Comparison of ENCODE assay signal across 8 mouse cellular contexts in the genomic region with DNA sequence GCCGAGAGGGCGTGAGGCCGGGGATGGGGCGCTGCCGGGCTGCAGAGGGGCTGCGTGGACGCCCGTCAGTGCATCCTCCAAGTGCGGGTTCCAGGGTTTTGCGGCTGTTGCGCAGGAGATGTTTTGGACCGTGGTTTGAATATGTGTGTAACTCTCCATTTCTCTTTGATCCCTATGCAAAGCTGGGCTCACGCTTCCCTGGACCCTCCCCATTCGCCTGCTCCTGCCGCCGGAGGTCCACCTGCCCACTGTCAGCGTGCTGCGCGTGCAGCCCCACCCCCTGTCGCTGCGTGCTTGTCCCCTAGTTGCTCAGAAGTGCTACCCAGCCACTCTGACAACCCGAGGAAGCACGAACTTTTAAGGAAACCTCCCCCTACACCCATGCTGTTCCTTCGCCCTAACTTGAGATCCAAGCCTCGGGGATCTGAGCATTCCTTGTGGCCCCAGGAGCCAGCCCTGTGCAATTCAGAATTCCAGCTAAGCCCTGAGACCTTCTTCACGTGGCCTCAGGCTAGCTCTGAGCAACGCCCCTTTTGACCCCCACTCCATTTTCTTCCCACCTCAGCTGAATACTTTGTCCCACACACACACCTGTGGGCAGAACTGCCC. TPM values are rescaled to one million over a fixed set of nuclear protein-coding genes. Genes with fewer than 3 reads are reported as not detected.
DNase-seq lines count a peak whose midpoint lies in the region; ATAC-seq and TF ChIP-seq lines count a peak whose summit lies in the region.

No protein-coding gene starts in this region.

- H3K4me1 ChIP-seq in liver, adult 2 months (ENCODE audit: control insufficient read depth, insufficient read depth, low read length): peaks cover 35% of the 10 kb centered on the region
- peaks cover 32% of the 10 kb centered on the region for H3K4me1 ChIP-seq in embryonic facial prominence, embryonic 13.5 days
- H3K4me1 ChIP-seq in intestine, embryonic 14.5 days (replicated peaks; ENCODE audit: control insufficient read depth, insufficient read depth, low read length): peaks cover 16% of the 10 kb centered on the region; the same call in 1 of the 2 replicates
- H3K4me1 ChIP-seq in neural tube, embryonic 13.5 days (replicated peaks): peaks cover 28% of the 10 kb centered on the region

- 0 out of 2 replicates have a peak, but pooled peaks have one; percentile 1 for ATAC-seq in embryonic facial prominence, embryonic 13.5 days (ENCODE audit: insufficient number of reproducible peaks, insufficient read depth, low FRiP score, low TSS enrichment, low read depth)
- ATAC-seq in intestine, embryonic 14.5 days (replicated peaks; ENCODE audit: low FRiP score, low TSS enrichment, low read depth): 0 out of 2 replicates have a peak, but pooled peaks have one; percentile 2
- peak; percentile 30 for ATAC-seq in neural tube, embryonic 13.5 days (ENCODE audit: low read depth)
- no peak for ATAC-seq in megakaryocyte progenitor cell, adult 5-6 weeks (replicated peaks; ENCODE audit: poor library complexity)
- ATAC-seq in CD4-positive, CD25-positive, alpha-beta regulatory T cell, adult 4 months: no peak

- peaks cover 18% of the 10 kb centered on the region; the same call in 1 of the 2 replicates for H3K79me2 ChIP-seq in liver, adult 2 months (ENCODE audit: control insufficient read depth, insufficient read depth, low read length)

- H3K9me3 ChIP-seq in embryonic facial prominence, embryonic 13.5 days: no peaks in the 10 kb centered on the region
- no peaks in the 10 kb centered on the region for H3K9me3 ChIP-seq in intestine, embryonic 14.5 days (ENCODE audit: control insufficient read depth, low read length)
- no peaks in the 10 kb centered on the region for H3K9me3 ChIP-seq in neural tube, embryonic 13.5 days

- H3K4me2 ChIP-seq in embryonic facial prominence, embryonic 13.5 days: peak overlapping the region; percentile 98
- H3K4me2 ChIP-seq in intestine, embryonic 14.5 days (ENCODE audit: low read length): peak overlapping the region; percentile 97
- peak overlapping the region; percentile 87 for H3K4me2 ChIP-seq in neural tube, embryonic 13.5 days

- H3K27me3 ChIP-seq in liver, adult 2 months (ENCODE audit: control insufficient read depth, insufficient read depth, low read length): no peaks in the 10 kb centered on the region
- peaks cover 46% of the 10 kb centered on the region for H3K27me3 ChIP-seq in embryonic facial prominence, embryonic 13.5 days
- peaks cover 10% of the 10 kb centered on the region for H3K27me3 ChIP-seq in intestine, embryonic 14.5 days (replicated peaks; ENCODE audit: control insufficient read depth, insufficient read depth, low read length)
- H3K27me3 ChIP-seq in neural tube, embryonic 13.5 days: peaks cover 33% of the 10 kb centered on the region

- peak; percentile 42 for DNase-seq in liver, adult 2 months (ENCODE audit: extremely low read depth, low read depth, low spot score)
- DNase-seq in liver: no peak
- peak; percentile 68 for DNase-seq in intestine, embryonic 14.5 days (ENCODE audit: low spot score)
- DNase-seq in urinary bladder, postnatal 25 days (ENCODE audit: low spot score): no peak

- TF ChIP-seq POLR2A in liver, adult 2 months (IDR thresholded peaks at IDR 0.05; ENCODE audit: extremely low read depth, insufficient read depth, low read length): no peak

- H3K27ac ChIP-seq in liver, adult 2 months (replicated peaks; ENCODE audit: insufficient read depth, low read depth, low read length): peak overlapping the region; percentile 95
- H3K27ac ChIP-seq in embryonic facial prominence, embryonic 13.5 days: no peak overlapping the region
- no peak overlapping the region for H3K27ac ChIP-seq in intestine, embryonic 14.5 days (ENCODE audit: low read depth)
- peak overlapping the region; percentile 3; the same call in 1 of the 2 replicates for H3K27ac ChIP-seq in neural tube, embryonic 13.5 days (replicated peaks)

- H3K4me3 ChIP-seq in liver, adult 2 months (ENCODE audit: insufficient read depth, low read depth, low read length): peak overlapping the region; percentile 87
- peak overlapping the region; percentile 61 for H3K4me3 ChIP-seq in embryonic facial prominence, embryonic 13.5 days
- H3K4me3 ChIP-seq in intestine, embryonic 14.5 days (ENCODE audit: low read depth, low read length): peak overlapping the region; percentile 64
- H3K4me3 ChIP-seq in neural tube, embryonic 13.5 days: peak overlapping the region; percentile 60

- peak overlapping the region; percentile 98 for H3K9ac ChIP-seq in liver, adult 2 months (ENCODE audit: low read depth, low read length)
- peak overlapping the region; percentile 74 for H3K9ac ChIP-seq in embryonic facial prominence, embryonic 13.5 days
- H3K9ac ChIP-seq in intestine, embryonic 14.5 days (ENCODE audit: low read length): peak overlapping the region; percentile 45
- peak overlapping the region; percentile 73 for H3K9ac ChIP-seq in neural tube, embryonic 13.5 days

- TF ChIP-seq CTCF in liver, adult 2 months (IDR thresholded peaks at IDR 0.05; ENCODE audit: low read depth, low read length): no peak

- H3K36me3 ChIP-seq in liver, adult 2 months (ENCODE audit: control insufficient read depth, insufficient read depth, low read length): peaks cover 4% of the 10 kb centered on the region; the same call in 1 of the 2 replicates
- no peaks in the 10 kb centered on the region for H3K36me3 ChIP-seq in embryonic facial prominence, embryonic 13.5 days
- H3K36me3 ChIP-seq in intestine, embryonic 14.5 days (ENCODE audit: control insufficient read depth, insufficient read depth, low read length): no peaks in the 10 kb centered on the region
- H3K36me3 ChIP-seq in neural tube, embryonic 13.5 days: no peaks in the 10 kb centered on the region

- 3% methylated on average over 27 of the region's 27 CpGs for WGBS in liver, adult 2 months
- WGBS in embryonic facial prominence, embryonic 13.5 days: 3% methylated on average over 27 of the region's 27 CpGs
- WGBS in intestine, embryonic 14.5 days: 3% methylated on average over 27 of the region's 27 CpGs
- 2% methylated on average over 27 of the region's 27 CpGs for WGBS in neural tube, embryonic 13.5 days

RNA-seq across cellular contexts. Expression of a gene that starts 0.8 kb away (rescaled TPM):
- 361 and 389 TPM in 2 replicates for total RNA-seq in liver, adult 2 months (2014; rRNA removed)
- 249 and 278 TPM in 2 replicates for polyA plus RNA-seq in liver, adult 2 months (2012; rRNA removed)
- 2.8 and 3.2 TPM in 2 replicates for polyA plus RNA-seq in embryonic facial prominence, embryonic 13.5 days (2015; fragmentation: Nextera tagmentation; extraction: Ambion mirVana)
- 3.7 and 4.6 TPM in 2 replicates for polyA plus RNA-seq in intestine, embryonic 14.5 days (2014; fragmentation: Nextera tagmentation; extraction: Ambion mirVana)
- polyA plus RNA-seq in neural tube, embryonic 13.5 days (2015; fragmentation: Nextera tagmentation; extraction: Ambion mirVana): 10.1 and 10.2 TPM in 2 replicates
- total RNA-seq in megakaryocyte progenitor cell, adult 5-6 weeks (2015): not detected in 2 replicates
- not detected in 2 replicates for total RNA-seq in megakaryocyte progenitor cell, adult 5-6 weeks (2017)
- polyA plus RNA-seq in CD4-positive, CD25-positive, alpha-beta regulatory T cell, adult 4 months (2017; shearing (Covaris generic)): not detected

RNA-seq across cellular contexts. Expression of a gene that starts 13.8 kb away (rescaled TPM):
- total RNA-seq in liver, adult 2 months (2014; rRNA removed): not detected in 2 replicates
- 0.18 and 7.6 TPM in 2 replicates for polyA plus RNA-seq in liver, adult 2 months (2012; rRNA removed)
- polyA plus RNA-seq in embryonic facial prominence, embryonic 13.5 days (2015; fragmentation: Nextera tagmentation; extraction: Ambion mirVana): 0.25 TPM in 1 of 2 replicates, not detected in the other
- polyA plus RNA-seq in intestine, embryonic 14.5 days (2014; fragmentation: Nextera tagmentation; extraction: Ambion mirVana): 0.51 and 1.4 TPM in 2 replicates
- 0.20 and 0.37 TPM in 2 replicates for polyA plus RNA-seq in neural tube, embryonic 13.5 days (2015; fragmentation: Nextera tagmentation; extraction: Ambion mirVana)
- total RNA-seq in megakaryocyte progenitor cell, adult 5-6 weeks (2015): not detected in 2 replicates
- total RNA-seq in megakaryocyte progenitor cell, adult 5-6 weeks (2017): not detected in 2 replicates
- polyA plus RNA-seq in CD4-positive, CD25-positive, alpha-beta regulatory T cell, adult 4 months (2017; shearing (Covaris generic)): not detected

RNA-seq across cellular contexts. Expression of a gene that starts 42.5 kb away (rescaled TPM):
- total RNA-seq in liver, adult 2 months (2014; rRNA removed): not detected in 2 replicates
- polyA plus RNA-seq in liver, adult 2 months (2012; rRNA removed): not detected in 2 replicates
- not detected in 2 replicates for polyA plus RNA-seq in embryonic facial prominence, embryonic 13.5 days (2015; fragmentation: Nextera tagmentation; extraction: Ambion mirVana)
- polyA plus RNA-seq in intestine, embryonic 14.5 days (2014; fragmentation: Nextera tagmentation; extraction: Ambion mirVana): not detected in 2 replicates
- polyA plus RNA-seq in neural tube, embryonic 13.5 days (2015; fragmentation: Nextera tagmentation; extraction: Ambion mirVana): not detected in 2 replicates
- total RNA-seq in megakaryocyte progenitor cell, adult 5-6 weeks (2015): not detected in 2 replicates
- total RNA-seq in megakaryocyte progenitor cell, adult 5-6 weeks (2017): not detected in 2 replicates
- not detected for polyA plus RNA-seq in CD4-positive, CD25-positive, alpha-beta regulatory T cell, adult 4 months (2017; shearing (Covaris generic))

RNA-seq across cellular contexts. Expression of a gene that starts 54.5 kb away (rescaled TPM):
- 11.4 and 13.0 TPM in 2 replicates for total RNA-seq in liver, adult 2 months (2014; rRNA removed)
- 16.1 and 21.2 TPM in 2 replicates for polyA plus RNA-seq in liver, adult 2 months (2012; rRNA removed)
- not detected in 2 replicates for polyA plus RNA-seq in embryonic facial prominence, embryonic 13.5 days (2015; fragmentation: Nextera tagmentation; extraction: Ambion mirVana)
- polyA plus RNA-seq in intestine, embryonic 14.5 days (2014; fragmentation: Nextera tagmentation; extraction: Ambion mirVana): 5.0 and 12.8 TPM in 2 replicates
- not detected in 2 replicates for polyA plus RNA-seq in neural tube, embryonic 13.5 days (2015; fragmentation: Nextera tagmentation; extraction: Ambion mirVana)
- not detected in 2 replicates for total RNA-seq in megakaryocyte progenitor cell, adult 5-6 weeks (2015)
- not detected in 2 replicates for total RNA-seq in megakaryocyte progenitor cell, adult 5-6 weeks (2017)
- not detected for polyA plus RNA-seq in CD4-positive, CD25-positive, alpha-beta regulatory T cell, adult 4 months (2017; shearing (Covaris generic))

Comparison
In these comparisons a context has a peak if more than half of its experiments do, and no peak if none do; other contexts are left out.
1. DNase-seq: peak in liver, adult 2 months (single experiment) and intestine, embryonic 14.5 days (single experiment); none in liver (single experiment) and urinary bladder, postnatal 25 days (single experiment).
2. H3K27ac ChIP-seq: peak in liver, adult 2 months (single experiment) and neural tube, embryonic 13.5 days (single experiment); none in embryonic facial prominence, embryonic 13.5 days (single experiment) and intestine, embryonic 14.5 days (single experiment).
3. H3K9ac ChIP-seq: peak in every context shown above with its lines; median percentile 98 in liver, adult 2 months; 74 in embryonic facial prominence, embryonic 13.5 days; 73 in neural tube, embryonic 13.5 days; 45 in intestine, embryonic 14.5 days.
4. ATAC-seq: peak in embryonic facial prominence, embryonic 13.5 days (single experiment), intestine, embryonic 14.5 days (single experiment) and neural tube, embryonic 13.5 days (single experiment); none in megakaryocyte progenitor cell, adult 5-6 weeks (single experiment) and CD4-positive, CD25-positive, alpha-beta regulatory T cell, adult 4 months (single experiment).
5. RNA of a gene that starts 0.8 kb away (polyA plus RNA-seq): 249 to 278 TPM in liver, adult 2 months; 10.1 to 10.2 TPM in neural tube, embryonic 13.5 days, 3.7 to 4.6 TPM in intestine, embryonic 14.5 days, 2.8 to 3.2 TPM in embryonic facial prominence, embryonic 13.5 days and not detected in CD4-positive, CD25-positive, alpha-beta regulatory T cell, adult 4 months; every median in the first group is over 10 times any median in the second.
6. Peak in every context shown above with its lines, with median percentiles within 50 percentile points of each other: H3K4me3 ChIP-seq and H3K4me2 ChIP-seq.